8 mouse cellular contexts compared by ENCODE assay signal in genomic region chr10:117149942-117150617, GRCm38 (mm10). TPM values are rescaled to one million over a fixed set of nuclear protein-coding genes. Genes with fewer than 3 reads are reported as not detected.
DNase-seq lines count a peak whose midpoint lies in the region; ATAC-seq lines count a peak whose summit lies in the region.

No protein-coding gene starts in this region.

- DNase-seq in left cerebral cortex, postnatal 36 days (ENCODE audit: low spot score in 2 of 2): peak; percentile 14 to 18
- no peak for DNase-seq in left cerebral cortex, adult 8-10 months (ENCODE audit: low spot score in 2 of 2)
- peak; percentile 86 for DNase-seq in c-Kit-positive CD71-positive TER-119-positive erythroid progenitor cells, embryonic 14.5 days (ENCODE audit: low spot score)
- peak; percentile 37 for DNase-seq in forebrain, embryonic 14.5 days (ENCODE audit: low spot score)
- DNase-seq in kidney, adult 9 months: peak; percentile 58
- DNase-seq in lung, postnatal 14 days: peak; percentile 21
- DNase-seq in retina, adult 2 months (ENCODE audit: low read depth, low spot score): peak; percentile 29
- DNase-seq in left cerebral cortex, adult 18-20 months (ENCODE audit: low spot score in 2 of 2): no peak

- WGBS in forebrain, embryonic 14.5 days: 1% methylated on average over 23 of the region's 23 CpGs

- H3K9me3 ChIP-seq in forebrain, embryonic 14.5 days (replicated peaks; ENCODE audit: control insufficient read depth, low read length): no peaks in the 10 kb centered on the region

- peak overlapping the region; percentile 37; the same call in 1 of the 2 replicates for H3K9ac ChIP-seq in forebrain, embryonic 14.5 days (ENCODE audit: low read length)

- ATAC-seq in forebrain, embryonic 14.5 days: no peak

- H3K36me3 ChIP-seq in forebrain, embryonic 14.5 days (ENCODE audit: control insufficient read depth, insufficient read depth, low read length): no peaks in the 10 kb centered on the region

- 0 out of 2 replicates have a peak, but pooled peaks cover 3% of the 10 kb centered on the region for H3K27me3 ChIP-seq in forebrain, embryonic 14.5 days (replicated peaks; ENCODE audit: control insufficient read depth, insufficient read depth, low read length)

- H3K4me2 ChIP-seq in forebrain, embryonic 14.5 days (ENCODE audit: low read length): peak overlapping the region; percentile 83

- H3K4me3 ChIP-seq in forebrain, embryonic 14.5 days (ENCODE audit: low read depth, low read length): peak overlapping the region; percentile 27

- H3K4me1 ChIP-seq in forebrain, embryonic 14.5 days (ENCODE audit: control insufficient read depth, insufficient read depth, low read length): peaks cover 8% of the 10 kb centered on the region

- intact Hi-C loops in left cerebral cortex, postnatal 36 days (cut with DNase I): loop anchor here (2.0 to 5.0 kb wide), 3 partner anchors 57 to 87 kb away; partner anchors contain the start of genes Cct2 and Yeats4

- H3K27ac ChIP-seq in forebrain, embryonic 14.5 days (ENCODE audit: low read depth, low read length): no peak overlapping the region

RNA-seq across cellular contexts. Expression of gene Frs2, which starts 1.7 kb away (rescaled TPM):
- 10 to 100 TPM; 33.2 to 35.6 TPM for total RNA-seq in left cerebral cortex, postnatal 36 days (2021)
- total RNA-seq in left cerebral cortex, adult 8-10 months (2022): 10 to 100 TPM; 36.9 to 39.4 (median 38.6) TPM
- polyA plus RNA-seq in forebrain, embryonic 14.5 days (2014; fragmentation: Nextera tagmentation; extraction: Ambion mirVana): 27.2 and 28.5 TPM in 2 replicates
- total RNA-seq in left cerebral cortex, adult 18-20 months (2021): 10 to 100 TPM; 34.9 to 36.5 TPM

Comparison
In these comparisons a context has a peak if more than half of its experiments do, and no peak if none do; other contexts are left out.
1. DNase-seq: peak in left cerebral cortex, postnatal 36 days (2 of 2), c-Kit-positive CD71-positive TER-119-positive erythroid progenitor cells, embryonic 14.5 days (single experiment), forebrain, embryonic 14.5 days (single experiment), kidney, adult 9 months (single experiment), lung, postnatal 14 days (single experiment) and retina, adult 2 months (single experiment); none in left cerebral cortex, adult 8-10 months (0 of 2) and left cerebral cortex, adult 18-20 months (0 of 2).